Mouse (Mus musculus) liver, embryonic 11.5 days (tissue): Measurements from ENCODE around the gene Slc3a1. TPM values are rescaled to one million over a fixed set of nuclear protein-coding genes. Genes with fewer than 3 reads are reported as not detected.

Source experiments
- ATAC-seq: fragments of 200-750 bp; cut with Nextera tagmentation; replicated peaks from 2 replicates; pipeline ENCODE4 v1.8.0; 2017; ENCODE audit warnings: moderate number of reproducible peaks, mild to moderate bottlenecking, moderate TSS enrichment, moderate library complexity; ENCODE audit not compliant: low FRiP score
- DNase-seq: peaks from one replicate; pipeline ENCODE4 v3.0.0-alpha.2; 2017; ENCODE audit warnings: low spot score
- H3K27ac ChIP-seq: fragments of 300-500 bp; sonication (generic); 2 replicates; pipeline ENCODE4 v1.5.1; 2014; ENCODE audit warnings: mild to moderate bottlenecking, low read depth, low read length, control low read depth
- H3K27me3 ChIP-seq: fragments of 300-500 bp; sonication (generic); replicated peaks from 2 replicates; pipeline ENCODE4 v1.6.1; 2014; ENCODE audit warnings: low read length, mixed read lengths; ENCODE audit not compliant: control insufficient read depth, insufficient read depth
- H3K36me3 ChIP-seq: fragments of 300-500 bp; sonication (generic); 2 replicates; pipeline ENCODE4 v1.6.1; 2014; ENCODE audit warnings: mild to moderate bottlenecking, low read length, moderate library complexity, mixed read lengths; ENCODE audit not compliant: control insufficient read depth, insufficient read depth
- H3K4me1 ChIP-seq: fragments of 300-500 bp; sonication (generic); replicated peaks from 2 replicates; pipeline ENCODE4 v1.6.1; 2014; ENCODE audit warnings: low read length, mixed read lengths; ENCODE audit not compliant: control insufficient read depth, insufficient read depth
- H3K4me2 ChIP-seq: fragments of 300-500 bp; sonication (generic); 2 replicates; pipeline ENCODE4 v1.6.1; 2014; ENCODE audit warnings: mild to moderate bottlenecking, control low read depth, moderate library complexity
- H3K4me3 ChIP-seq: fragments of 300-500 bp; sonication (generic); 2 replicates; pipeline ENCODE4 v1.5.1; 2014; ENCODE audit warnings: low read depth, low read length, control low read depth
- H3K9ac ChIP-seq: fragments of 300-500 bp; sonication (generic); 2 replicates; pipeline ENCODE4 v1.6.1; 2014; ENCODE audit warnings: low read depth, low read length, control low read depth
- H3K9me3 ChIP-seq: fragments of 300-500 bp; sonication (generic); 2 replicates; pipeline ENCODE4 v1.6.1; 2016; ENCODE audit warnings: low read length, inconsistent platforms, mixed read lengths; ENCODE audit not compliant: control insufficient read depth
- WGBS: fragments of 180-500 bp; shearing (Covaris S2); extraction: QIAGEN DNeasy Blood & Tissue Kit; methylation state at CpG from one replicate; pipeline ENCODE4 v1.1.7; 2014; 5-methylcytosine and 5-hydroxymethylcytosine counted together
- polyA plus RNA-seq: library from polyadenylated mRNA; unstranded; fragments of >200 nt; fragmentation: Nextera tagmentation; extraction: Ambion mirVana; gene quantifications from 2 replicates; pipeline ENCODE4 v1.2.1, GENCODE M21; 2014

Gene Slc3a1
- polyA plus RNA-seq, 1 experiment from 2014 or later, result 0.27 TPM

GRCm38 (mm10) chr17:85100232-85100631 lies 72.1 kb downstream of the Slc3a1 start:
- H3K4me3 ChIP-seq, result no peak overlapping the region
- 88% methylated on average over 3 of the region's 3 CpGs for WGBS
- no peak overlapping the region for H3K27ac ChIP-seq
- no peaks in the 10 kb centered on the region for H3K4me1 ChIP-seq
- peaks cover 6% of the 10 kb centered on the region for H3K9me3 ChIP-seq
- ATAC-seq (no peak), DNase-seq (no peak)
- peaks cover 8% of the 10 kb centered on the region; the same call in 1 of the 2 replicates for H3K36me3 ChIP-seq
- H3K4me2 ChIP-seq, result no peak overlapping the region
- H3K27me3 ChIP-seq, result no peaks in the 10 kb centered on the region
- no peak overlapping the region for H3K9ac ChIP-seq

DNA sequence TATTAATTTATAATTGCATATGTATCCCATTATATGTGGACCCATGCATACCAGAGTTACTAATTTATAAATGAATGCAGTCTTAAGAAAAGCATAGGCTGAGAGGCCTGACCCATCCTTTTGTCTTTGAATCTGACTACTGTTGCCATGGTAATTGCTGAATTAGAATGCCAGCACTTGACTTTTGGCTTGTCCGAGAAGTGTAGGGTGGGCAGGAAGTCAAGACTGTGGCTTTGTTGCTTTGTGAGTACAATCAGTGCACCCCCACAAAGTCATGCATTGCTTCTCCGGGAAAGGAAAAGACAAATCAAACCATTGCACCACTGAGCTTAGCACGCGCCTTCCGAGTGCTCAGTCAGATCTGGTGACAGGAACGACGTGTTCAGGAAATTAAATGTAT lies 73.6 kb downstream of the Slc3a1 start:
- Histone ChIP-seq H3K9me3 (peaks cover 6% of the 10 kb centered on the region), H3K4me2 (no peak overlapping the region), H3K4me3 (no peak overlapping the region), H3K36me3 (peaks cover 8% of the 10 kb centered on the region; the same call in 1 of the 2 replicates), H3K4me1 (no peaks in the 10 kb centered on the region), H3K9ac (no peak overlapping the region), H3K27ac (no peak overlapping the region), H3K27me3 (no peaks in the 10 kb centered on the region)
- DNase-seq (no peak), ATAC-seq (no peak)
- 90% methylated on average over 7 of the region's 7 CpGs for WGBS

DNA sequence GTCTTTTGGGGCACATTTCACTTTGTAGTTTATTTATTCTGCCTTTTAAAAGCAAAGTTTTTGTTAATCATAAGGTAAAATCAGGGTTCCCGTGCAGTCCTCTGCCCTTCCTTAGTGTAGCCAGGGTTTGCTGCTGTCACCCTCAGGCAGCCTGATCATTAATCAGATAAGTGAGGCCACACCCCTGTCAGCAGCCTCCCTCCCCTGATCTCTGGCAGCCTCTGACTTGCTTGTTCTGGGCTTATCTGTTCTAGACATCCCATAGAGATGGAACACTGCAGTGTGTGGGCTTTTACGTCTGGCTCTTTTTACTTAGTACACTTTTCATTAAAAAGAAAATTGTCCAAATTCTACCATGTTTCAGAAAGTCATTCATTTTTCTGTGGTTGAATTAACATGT lies 75.1 kb downstream of the Slc3a1 start:
- ATAC-seq, result peak; percentile 92
- Histone ChIP-seq H3K36me3 (peaks cover 8% of the 10 kb centered on the region; the same call in 1 of the 2 replicates), H3K4me3 (no peak overlapping the region), H3K9ac (no peak overlapping the region), H3K27ac (no peak overlapping the region), H3K4me2 (no peak overlapping the region), H3K9me3 (peaks cover 6% of the 10 kb centered on the region), H3K27me3 (no peaks in the 10 kb centered on the region), H3K4me1 (no peaks in the 10 kb centered on the region)
- WGBS, result 23% methylated on average over 2 of the region's 2 CpGs
- no peak for DNase-seq

- no peak for DNase-seq
- no peak overlapping the region for H3K9ac ChIP-seq
- no peaks in the 10 kb centered on the region for H3K27me3 ChIP-seq
- no peaks in the 10 kb centered on the region for H3K36me3 ChIP-seq
- 94% methylated on average over 1 of the region's 1 CpGs for WGBS
- H3K27ac ChIP-seq, result no peak overlapping the region
- no peak overlapping the region for H3K4me2 ChIP-seq
- no peaks in the 10 kb centered on the region for H3K9me3 ChIP-seq
- H3K4me3 ChIP-seq, result no peak overlapping the region
- no peaks in the 10 kb centered on the region for H3K4me1 ChIP-seq
- no peak for ATAC-seq
Observed at GRCm38 (mm10) chr17:85110640-85111039, 82.5 kb downstream of the Slc3a1 start.

DNA sequence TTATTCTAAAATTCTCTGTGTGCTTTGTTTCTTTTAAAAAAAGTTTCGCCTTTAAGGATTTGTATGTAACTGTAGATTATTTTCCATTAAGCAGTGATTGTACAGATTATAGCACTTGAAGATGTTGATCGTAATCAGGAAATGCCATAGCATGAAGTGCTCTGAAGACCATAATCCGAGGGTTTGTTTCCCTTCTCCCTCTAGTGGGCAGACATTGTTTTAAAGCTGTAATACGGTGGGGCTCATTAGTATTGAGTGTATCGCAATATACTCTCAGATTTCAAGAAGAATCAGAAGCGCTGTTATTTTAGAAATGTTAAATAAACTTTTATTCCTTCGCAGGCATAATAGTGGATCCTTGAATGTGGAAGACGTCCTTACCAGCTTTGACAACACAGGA lies 85.3 kb downstream of the Slc3a1 start:
- WGBS, result 85% methylated on average over 8 of the region's 8 CpGs
- no peak overlapping the region for H3K4me3 ChIP-seq

More for the DNA sequence above, 85.3 kb downstream of the Slc3a1 start:
- H3K27me3 ChIP-seq, result no peaks in the 10 kb centered on the region
- H3K9me3 ChIP-seq, result no peaks in the 10 kb centered on the region
- H3K4me1 ChIP-seq, result no peaks in the 10 kb centered on the region
- H3K27ac ChIP-seq, result no peak overlapping the region
- no peak overlapping the region for H3K4me2 ChIP-seq
- no peak for ATAC-seq
- no peaks in the 10 kb centered on the region for H3K36me3 ChIP-seq
- no peak for DNase-seq
- no peak overlapping the region for H3K9ac ChIP-seq

Other genes with a start within 250 kb of the Slc3a1 start
- 84.9 and 97.9 TPM in 2 replicates for gene Lrpprc, start 237.6 kb upstream of the Slc3a1 start, polyA plus RNA-seq
- gene Ppm1b, start 71.6 kb upstream of the Slc3a1 start, polyA plus RNA-seq, result 73.2 and 80.0 TPM in 2 replicates
- gene Prepl, start 61.9 kb downstream of the Slc3a1 start, polyA plus RNA-seq, result 18.9 and 23.7 TPM in 2 replicates
- gene Camkmt, start 62.2 kb downstream of the Slc3a1 start, polyA plus RNA-seq, result 6.4 and 6.8 TPM in 2 replicates